Mouse (Mus musculus) heart, embryonic 13.5 days (tissue): Measurements from ENCODE around the gene Dntt. TPM values are rescaled to one million over a fixed set of nuclear protein-coding genes. Genes with fewer than 3 reads are reported as not detected.

Source experiments
- ATAC-seq: fragments of 200-750 bp; cut with Nextera tagmentation; 2 replicates; pipeline ENCODE4 v1.8.0; 2017; ENCODE audit warnings: moderate TSS enrichment; ENCODE audit not compliant: insufficient number of reproducible peaks, low FRiP score, low TSS enrichment; ENCODE audit errors: extremely low read depth
- H3K27ac ChIP-seq: fragments of 300-500 bp; sonication (generic); replicated peaks from 2 replicates; pipeline ENCODE4 v1.5.1; 2015; ENCODE audit warnings: moderate library complexity, mild to moderate bottlenecking, inconsistent platforms
- H3K27me3 ChIP-seq: fragments of 300-500 bp; sonication (generic); replicated peaks from 2 replicates; pipeline ENCODE4 v1.6.1; 2015; ENCODE audit warnings: mild to moderate bottlenecking, inconsistent platforms
- H3K36me3 ChIP-seq: fragments of 300-500 bp; sonication (generic); 2 replicates; pipeline ENCODE4 v1.6.1; 2015; ENCODE audit warnings: mild to moderate bottlenecking, inconsistent platforms
- H3K4me1 ChIP-seq: fragments of 300-500 bp; sonication (generic); 2 replicates; pipeline ENCODE4 v1.6.1; 2015; ENCODE audit warnings: inconsistent platforms
- H3K4me2 ChIP-seq: fragments of 300-500 bp; sonication (generic); 2 replicates; pipeline ENCODE4 v1.6.1; 2015; ENCODE audit warnings: inconsistent platforms, mild to moderate bottlenecking, moderate library complexity
- H3K4me3 ChIP-seq: fragments of 300-500 bp; sonication (generic); 2 replicates; pipeline ENCODE4 v1.5.1; 2015; ENCODE audit warnings: moderate library complexity, mild to moderate bottlenecking, inconsistent platforms
- H3K9ac ChIP-seq: fragments of 300-500 bp; sonication (generic); 2 replicates; pipeline ENCODE4 v1.6.1; 2015; ENCODE audit warnings: inconsistent platforms, mild to moderate bottlenecking, moderate library complexity
- H3K9me3 ChIP-seq: fragments of 300-500 bp; sonication (generic); 2 replicates; pipeline ENCODE4 v1.6.1; 2016; ENCODE audit warnings: inconsistent platforms
- WGBS: fragments of 180-500 bp; shearing (Covaris S2); methylation state at CpG from one replicate; pipeline ENCODE4 v1.1.7; 2015; ENCODE audit warnings: mixed read lengths; 5-methylcytosine and 5-hydroxymethylcytosine counted together
- polyA plus RNA-seq: library from polyadenylated mRNA; unstranded; fragments of >200 nt; fragmentation: Nextera tagmentation; extraction: Ambion mirVana; gene quantifications from 2 replicates; pipeline ENCODE4 v1.2.1, GENCODE M21; 2015

Gene Dntt
- polyA plus RNA-seq, result not detected in 2 replicates

DNA sequence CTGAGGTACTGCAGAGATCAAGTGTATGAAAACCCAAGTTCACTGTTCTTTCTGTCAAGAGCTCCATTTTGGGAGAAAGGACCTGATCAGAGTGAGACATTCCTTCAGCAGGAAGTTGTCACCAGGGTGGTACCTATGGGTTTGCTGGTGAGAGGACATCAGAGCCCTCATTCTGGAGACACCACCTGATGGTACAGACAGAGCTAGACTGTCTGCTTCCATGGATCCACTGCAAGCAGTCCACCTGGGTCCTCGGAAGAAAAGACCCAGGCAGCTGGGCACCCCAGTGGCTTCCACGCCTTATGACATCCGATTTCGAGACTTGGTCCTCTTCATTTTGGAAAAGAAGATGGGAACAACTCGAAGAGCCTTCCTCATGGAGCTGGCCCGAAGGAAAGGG lies at the start of gene Dntt:
Dntt (plus strand) TSS at position 57 of the 400 bp plus-strand sequence.
- H3K9ac ChIP-seq, result no peak within 1 kb of the TSS
- H3K4me1 ChIP-seq, result no peaks in the 10 kb centered on the region
- no peak for ATAC-seq
- H3K36me3 ChIP-seq, result no peaks in the 10 kb centered on the region
- H3K9me3 ChIP-seq, result no peaks in the 10 kb centered on the region
- no peak within 1 kb of the TSS for H3K4me2 ChIP-seq
- H3K27ac ChIP-seq, result no peak within 1 kb of the TSS
- H3K4me3 ChIP-seq, result no peak within 1 kb of the TSS
- peaks cover 4% of the 10 kb centered on the region; the same call in 1 of the 2 replicates for H3K27me3 ChIP-seq
- WGBS, result 68% methylated on average over 6 of the region's 6 CpGs

DNA sequence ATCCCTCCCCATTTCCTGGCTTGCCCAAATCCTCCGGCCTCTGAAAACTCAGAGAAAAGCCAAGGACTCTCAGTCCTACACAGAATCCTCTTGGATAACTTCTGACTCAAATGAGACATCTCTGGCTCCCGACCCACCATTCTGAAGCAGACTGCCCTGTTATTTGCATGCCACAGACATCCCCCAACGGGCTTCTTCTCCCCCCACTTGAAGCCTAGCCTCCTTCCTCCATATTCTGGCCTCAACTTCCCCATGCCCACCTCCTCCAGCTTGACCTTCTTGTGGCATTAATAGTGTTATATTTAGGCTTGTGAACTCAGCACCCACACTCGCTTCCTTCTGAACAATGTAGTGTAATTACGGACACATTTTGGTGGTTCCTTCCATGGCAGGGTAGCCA lies 48.4 kb upstream of the Dntt start:
- 69% methylated on average over 5 of the region's 5 CpGs for WGBS
- H3K27ac ChIP-seq, result no peak overlapping the region
- no peak overlapping the region for H3K4me2 ChIP-seq
- peaks cover 6% of the 10 kb centered on the region; the same call in 1 of the 2 replicates for H3K27me3 ChIP-seq
- H3K4me1 ChIP-seq, result no peaks in the 10 kb centered on the region
- H3K36me3 ChIP-seq, result no peaks in the 10 kb centered on the region
- no peak for ATAC-seq
- H3K4me3 ChIP-seq, result no peak overlapping the region
- H3K9me3 ChIP-seq, result no peaks in the 10 kb centered on the region
- H3K9ac ChIP-seq, result no peak overlapping the region

DNA sequence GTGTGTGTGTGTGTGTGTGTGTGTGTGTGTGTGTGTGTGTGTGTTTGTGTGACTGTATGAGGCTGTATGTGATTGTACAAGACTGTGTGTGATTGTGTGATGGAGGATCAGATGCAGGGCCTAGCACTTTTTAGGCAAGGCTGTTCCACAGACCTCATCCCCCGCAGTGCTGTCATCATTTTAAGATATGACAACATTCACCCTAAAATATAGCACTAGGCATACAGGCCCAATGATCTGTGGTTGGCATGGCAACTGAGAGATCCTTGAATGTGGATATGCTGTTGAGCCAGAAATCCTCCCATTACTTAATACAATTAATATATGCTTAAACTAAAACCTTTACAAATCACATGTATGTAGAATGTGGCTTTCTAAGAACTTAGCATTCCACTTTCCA lies 44.5 kb upstream of the Dntt start:
- no peaks in the 10 kb centered on the region for H3K4me1 ChIP-seq
- peaks cover 6% of the 10 kb centered on the region; the same call in 1 of the 2 replicates for H3K27me3 ChIP-seq
- H3K27ac ChIP-seq, result no peak overlapping the region
- no peak overlapping the region for H3K4me2 ChIP-seq
- WGBS, result 91% methylated on average over 1 of the region's 1 CpGs
- H3K9me3 ChIP-seq, result no peaks in the 10 kb centered on the region
- no peak for ATAC-seq
- no peak overlapping the region for H3K9ac ChIP-seq
- H3K36me3 ChIP-seq, result no peaks in the 10 kb centered on the region
- no peak overlapping the region for H3K4me3 ChIP-seq

DNA sequence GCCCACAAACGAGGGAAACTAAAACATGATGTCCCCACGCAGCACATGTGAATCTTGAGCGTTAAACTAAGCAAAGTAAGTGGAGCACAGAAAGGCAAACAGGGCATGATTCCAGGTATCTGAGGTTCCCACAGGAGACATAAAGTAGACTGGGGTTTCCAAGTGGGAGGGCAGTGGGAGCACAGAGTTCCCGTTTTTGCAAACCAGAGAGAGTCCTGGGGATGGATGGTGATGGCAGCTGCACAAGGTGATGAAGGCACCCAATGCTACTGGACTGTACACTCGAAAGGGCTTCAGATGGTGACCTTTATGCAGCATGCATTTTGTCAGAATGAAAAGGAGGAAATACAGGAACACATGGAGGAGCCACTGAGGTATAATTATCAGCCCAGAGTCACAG lies 40.2 kb upstream of the Dntt start:
- Histone ChIP-seq H3K4me1 (no peaks in the 10 kb centered on the region), H3K4me3 (no peak overlapping the region), H3K36me3 (no peaks in the 10 kb centered on the region), H3K27ac (no peak overlapping the region), H3K4me2 (no peak overlapping the region), H3K27me3 (no peaks in the 10 kb centered on the region; the same call in 1 of the 2 replicates), H3K9ac (no peak overlapping the region), H3K9me3 (no peaks in the 10 kb centered on the region)
- WGBS, result 72% methylated on average over 5 of the region's 5 CpGs
- no peak for ATAC-seq

DNA sequence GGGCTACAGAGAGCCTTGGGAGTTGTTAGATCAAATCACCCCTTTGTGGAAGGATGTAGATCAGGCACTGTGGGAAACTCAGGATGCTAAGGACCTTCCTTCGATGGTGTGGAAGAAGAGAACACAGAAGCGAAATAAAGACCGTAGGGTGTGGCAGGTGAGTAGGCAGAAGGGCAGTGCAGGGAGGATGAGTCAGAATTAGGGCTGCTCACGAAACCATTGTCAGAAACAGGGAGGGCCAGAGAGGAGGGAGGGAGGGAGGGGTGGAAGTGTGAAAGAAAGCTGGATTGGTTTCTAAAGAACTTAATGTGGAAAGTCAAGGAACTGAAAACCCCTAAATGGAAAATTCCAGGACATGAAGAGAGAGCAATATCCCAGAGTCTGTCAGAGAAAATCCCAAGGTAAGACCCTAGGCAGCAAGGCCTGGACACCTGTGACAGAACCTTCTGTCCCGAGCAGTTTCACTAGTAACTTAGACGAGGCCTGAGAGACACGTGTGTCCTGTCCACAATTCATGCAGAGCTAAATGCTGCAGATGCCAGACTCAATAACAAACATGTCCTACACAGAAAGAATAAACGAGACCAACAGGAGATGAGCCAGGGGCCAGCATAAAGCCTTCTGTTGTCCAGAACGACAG lies 39.0 kb upstream of the Dntt start:
- Histone ChIP-seq H3K27me3 (no peaks in the 10 kb centered on the region; the same call in 1 of the 2 replicates), H3K4me1 (no peaks in the 10 kb centered on the region), H3K9ac (no peak overlapping the region), H3K4me2 (no peak overlapping the region), H3K36me3 (no peaks in the 10 kb centered on the region), H3K9me3 (no peaks in the 10 kb centered on the region), H3K27ac (no peak overlapping the region), H3K4me3 (no peak overlapping the region)
- no peak for ATAC-seq
- WGBS, result 69% methylated on average over 9 of the region's 9 CpGs

DNA sequence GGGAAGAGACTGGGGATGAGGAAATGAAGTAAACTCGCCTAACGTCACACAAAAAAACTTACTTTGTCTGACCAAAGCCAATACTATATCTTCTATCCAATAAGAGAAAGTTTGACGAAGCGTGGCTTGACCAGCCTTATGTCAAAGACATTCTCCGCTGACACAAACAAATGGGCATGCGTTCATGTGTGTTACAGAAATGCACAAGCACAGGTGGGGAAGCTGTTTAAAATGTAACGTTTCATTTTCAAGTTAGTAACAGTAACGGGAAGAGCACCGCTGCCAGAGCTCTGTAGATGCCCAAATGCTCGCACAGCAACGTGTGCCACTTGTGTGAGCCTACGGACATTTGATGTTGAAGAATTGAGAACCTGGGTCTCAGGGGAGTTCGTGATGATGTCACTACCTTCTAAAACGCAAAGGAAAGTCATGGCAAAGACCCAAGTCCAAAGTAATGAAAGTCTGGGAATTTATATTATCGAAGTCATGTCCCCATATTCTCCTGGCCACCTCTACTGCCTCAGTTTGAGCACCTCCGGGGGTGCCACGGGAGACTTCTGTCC lies 38.2 kb upstream of the Dntt start:
- no peak overlapping the region for H3K9ac ChIP-seq
- WGBS, result 79% methylated on average over 17 of the region's 17 CpGs
- no peaks in the 10 kb centered on the region for H3K4me1 ChIP-seq
- H3K36me3 ChIP-seq, result no peaks in the 10 kb centered on the region
- H3K4me2 ChIP-seq, result no peak overlapping the region
- no peaks in the 10 kb centered on the region; the same call in 1 of the 2 replicates for H3K27me3 ChIP-seq
- no peak overlapping the region for H3K27ac ChIP-seq
- H3K9me3 ChIP-seq, result no peaks in the 10 kb centered on the region
- no peak overlapping the region for H3K4me3 ChIP-seq
- no peak for ATAC-seq

- Histone ChIP-seq H3K36me3 (no peaks in the 10 kb centered on the region), H3K4me3 (no peak overlapping the region), H3K27ac (no peak overlapping the region), H3K27me3 (no peaks in the 10 kb centered on the region; the same call in 1 of the 2 replicates), H3K9me3 (no peaks in the 10 kb centered on the region), H3K4me2 (no peak overlapping the region), H3K4me1 (no peaks in the 10 kb centered on the region), H3K9ac (no peak overlapping the region)
- 73% methylated on average over 7 of the region's 7 CpGs for WGBS
- no peak for ATAC-seq
These were observed 37.4 kb upstream of the Dntt start for GRCm38 (mm10) chr19:40991626-40992025.

DNA sequence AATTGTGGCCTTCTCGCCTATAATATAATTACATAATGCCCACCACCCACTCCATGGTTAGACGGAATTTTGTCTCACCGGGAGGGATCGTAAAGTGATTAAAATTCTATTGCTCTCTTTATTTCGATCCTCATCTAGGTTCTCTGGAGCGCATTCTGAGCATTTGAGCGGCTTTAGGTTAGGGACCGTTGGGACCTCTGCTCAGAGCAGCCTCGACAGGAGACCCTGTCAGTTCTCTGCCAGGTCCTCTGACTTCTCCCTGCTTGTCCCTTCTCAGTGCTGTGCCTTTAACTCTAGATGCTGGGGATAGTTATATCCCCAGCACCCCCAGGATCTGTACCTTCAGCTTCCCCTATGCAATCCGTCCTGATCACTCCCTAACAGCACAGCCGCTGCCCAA lies 37.0 kb upstream of the Dntt start:
- no peak for ATAC-seq
- Histone ChIP-seq H3K4me3 (no peak overlapping the region), H3K36me3 (no peaks in the 10 kb centered on the region), H3K9ac (no peak overlapping the region), H3K9me3 (no peaks in the 10 kb centered on the region), H3K27me3 (peaks cover 1% of the 10 kb centered on the region; the same call in 1 of the 2 replicates), H3K4me2 (no peak overlapping the region), H3K4me1 (no peaks in the 10 kb centered on the region), H3K27ac (no peak overlapping the region)
- WGBS, result 80% methylated on average over 11 of the region's 11 CpGs

- Histone ChIP-seq H3K9ac (no peak overlapping the region), H3K9me3 (no peaks in the 10 kb centered on the region), H3K36me3 (no peaks in the 10 kb centered on the region), H3K27ac (no peak overlapping the region), H3K4me3 (no peak overlapping the region), H3K4me2 (no peak overlapping the region), H3K27me3 (peaks cover 3% of the 10 kb centered on the region; the same call in 1 of the 2 replicates), H3K4me1 (no peaks in the 10 kb centered on the region)
- 65% methylated on average over 8 of the region's 8 CpGs for WGBS
- no peak for ATAC-seq
These were observed 36.5 kb upstream of the Dntt start for GRCm38 (mm10) chr19:40992517-40993044.

- Histone ChIP-seq H3K27ac (no peak overlapping the region), H3K4me1 (no peaks in the 10 kb centered on the region), H3K4me3 (no peak overlapping the region), H3K9me3 (no peaks in the 10 kb centered on the region), H3K9ac (no peak overlapping the region), H3K36me3 (no peaks in the 10 kb centered on the region), H3K27me3 (peaks cover 3% of the 10 kb centered on the region; the same call in 1 of the 2 replicates), H3K4me2 (no peak overlapping the region)
- WGBS, result 89% methylated on average over 5 of the region's 5 CpGs
- ATAC-seq, result no peak
These were observed 35.7 kb upstream of the Dntt start for GRCm38 (mm10) chr19:40993356-40993755.

DNA sequence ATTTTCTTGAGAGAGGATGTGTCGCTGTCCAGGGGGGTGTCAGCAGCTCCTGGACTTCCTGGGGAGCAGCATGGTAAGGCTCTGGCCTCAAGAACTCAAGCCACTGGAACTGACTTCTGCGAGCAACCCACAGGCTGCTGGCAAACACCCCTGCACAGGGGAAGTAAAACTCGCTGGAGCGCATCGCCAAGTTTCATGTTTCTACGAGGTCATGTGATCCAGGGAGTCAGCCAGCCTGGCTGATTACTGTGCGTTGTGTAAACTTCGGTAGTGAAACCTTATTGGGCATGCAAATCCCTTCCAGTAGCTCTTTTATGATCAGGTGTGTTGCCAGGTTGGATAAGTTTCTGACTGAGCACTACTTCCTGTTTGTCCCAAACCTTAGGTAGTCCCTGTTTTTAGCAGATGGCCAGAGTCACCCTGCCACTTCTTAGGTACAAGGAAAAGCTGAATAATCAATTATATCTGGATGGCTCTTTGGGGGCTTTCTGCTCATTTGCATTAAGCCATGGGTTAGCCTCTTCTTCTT lies 35.0 kb upstream of the Dntt start, which contains the start of gene Blnk:
Blnk (minus strand) TSS at position 479 of the 529 bp plus-strand sequence.
- WGBS, result 50% methylated on average over 8 of the region's 8 CpGs
- no peaks in the 10 kb centered on the region for H3K36me3 ChIP-seq
- no peak within 1 kb of the TSS for H3K4me3 ChIP-seq
- H3K9ac ChIP-seq, result no peak within 1 kb of the TSS
- no peaks in the 10 kb centered on the region for H3K4me1 ChIP-seq
- H3K27me3 ChIP-seq, result peaks cover 3% of the 10 kb centered on the region; the same call in 1 of the 2 replicates
- no peak within 1 kb of the TSS for H3K27ac ChIP-seq
- no peak for ATAC-seq
- H3K4me2 ChIP-seq, result no peak within 1 kb of the TSS
- no peaks in the 10 kb centered on the region for H3K9me3 ChIP-seq
